In the genomic region with DNA sequence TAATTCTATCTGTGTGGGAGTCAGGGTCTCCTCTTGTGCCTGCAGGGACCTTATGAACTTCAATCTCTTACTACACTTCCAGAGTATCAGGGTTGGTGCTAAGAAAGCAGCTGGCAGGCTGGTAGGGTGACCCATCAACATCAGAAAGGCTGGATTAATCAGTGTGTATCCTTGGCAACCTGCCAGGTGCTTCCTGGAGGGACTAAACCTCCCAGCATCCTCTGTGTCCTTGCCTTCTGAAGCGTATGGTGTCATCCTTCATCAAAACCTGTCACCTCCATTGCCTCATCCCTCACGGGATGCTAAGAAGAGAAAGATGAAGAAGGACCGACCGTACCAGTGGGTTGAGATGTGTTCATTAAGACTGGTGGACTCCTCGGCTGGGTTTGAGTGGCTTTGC, we compare ENCODE assay signal across 9 mouse cellular contexts. TPM values are rescaled to one million over a fixed set of nuclear protein-coding genes. Genes with fewer than 3 reads are reported as not detected.
DNase-seq lines count a peak whose midpoint lies in the region; ATAC-seq and TF ChIP-seq lines count a peak whose summit lies in the region.
"Had no signal": no experiment of that assay in that cellular context is flagged by ENCODE, and none has a peak within 500 bp of the region (broad histone marks: within the 10 kb centered on the region; RNA-seq: fewer than 3 reads in every experiment).

No protein-coding gene starts in this region.

- TF ChIP-seq CTCF in lung, adult 2 months (IDR thresholded peaks at IDR 0.05; ENCODE audit: insufficient read depth, low read length): no peak

- peak overlapping the region; percentile 27; the same call in 1 of the 2 replicates for H3K27ac ChIP-seq in kidney, embryonic 16.5 days (ENCODE audit: low read length)
- no peak overlapping the region for H3K27ac ChIP-seq in stomach, embryonic 14.5 days (ENCODE audit: low read length)

- H3K36me3 ChIP-seq in kidney, embryonic 16.5 days (ENCODE audit: insufficient read depth, low read length): no peaks in the 10 kb centered on the region
- 0 out of 2 replicates have a peak, but pooled peaks cover 2% of the 10 kb centered on the region for H3K36me3 ChIP-seq in stomach, embryonic 14.5 days (ENCODE audit: control insufficient read depth, insufficient read depth, low read length)

- WGBS in lung, adult 2 months: 72% methylated on average over 5 of the region's 5 CpGs
- 56% methylated on average over 5 of the region's 5 CpGs for WGBS in kidney, embryonic 16.5 days
- 57% methylated on average over 5 of the region's 5 CpGs for WGBS in stomach, embryonic 14.5 days

- no peak overlapping the region for H3K4me2 ChIP-seq in kidney, embryonic 16.5 days (replicated peaks; ENCODE audit: low read depth, low read length)
- no peak overlapping the region for H3K4me2 ChIP-seq in stomach, embryonic 14.5 days (replicated peaks; ENCODE audit: low read depth, low read length)

- H3K4me3 ChIP-seq in lung, adult 2 months (replicated peaks; ENCODE audit: extremely low read depth, low read depth, low read length): no peak overlapping the region
- no peak overlapping the region for H3K4me3 ChIP-seq in kidney, embryonic 16.5 days (ENCODE audit: low read length)
- no peak overlapping the region for H3K4me3 ChIP-seq in stomach, embryonic 14.5 days (ENCODE audit: low read depth, low read length)

- no peaks in the 10 kb centered on the region for H3K4me1 ChIP-seq in lung, adult 2 months (ENCODE audit: control insufficient read depth, insufficient read depth, low read length)
- peaks cover 15% of the 10 kb centered on the region for H3K4me1 ChIP-seq in kidney, embryonic 16.5 days (ENCODE audit: insufficient read depth, low read length)
- peaks cover 14% of the 10 kb centered on the region for H3K4me1 ChIP-seq in stomach, embryonic 14.5 days (ENCODE audit: control insufficient read depth, insufficient read depth, low read length)

- ATAC-seq in kidney, embryonic 16.5 days (ENCODE audit: low FRiP score, low TSS enrichment): peak; percentile 64; the same call in 1 of the 2 replicates
- 0 out of 2 replicates have a peak, but pooled peaks have one; percentile 18 for ATAC-seq in stomach, embryonic 14.5 days (ENCODE audit: insufficient number of reproducible peaks, insufficient read depth, low FRiP score, low read depth)

- TF ChIP-seq POLR2A in lung, adult 2 months (IDR thresholded peaks at IDR 0.05; ENCODE audit: borderline replicate concordance, extremely low read depth, low read depth, low read length): no peak

- H3K27me3 ChIP-seq in kidney, embryonic 16.5 days (ENCODE audit: insufficient read depth, low read length): no peaks in the 10 kb centered on the region
- H3K27me3 ChIP-seq in stomach, embryonic 14.5 days (ENCODE audit: control insufficient read depth, insufficient read depth, low read length): no peaks in the 10 kb centered on the region

- H3K9ac ChIP-seq in kidney, embryonic 16.5 days (replicated peaks; ENCODE audit: low read length): no peak overlapping the region
- H3K9ac ChIP-seq in stomach, embryonic 14.5 days (replicated peaks; ENCODE audit: low read depth, low read length): no peak overlapping the region

- DNase-seq in lung, postnatal 10 days: peak; percentile 37
- no peak for DNase-seq in lung, adult 2 months
- DNase-seq in cerebellum, postnatal 36 days: peak; percentile 49 to 55
- DNase-seq in embryo, embryonic 10.5 days (ENCODE audit: low spot score): no peak
- DNase-seq in thymus, adult 18-20 months: no peak
- no peak for DNase-seq in gastrocnemius, adult 8-10 months (ENCODE audit: low spot score in 2 of 2)

- H3K9me3 ChIP-seq in kidney, embryonic 16.5 days (ENCODE audit: low read length): no peaks in the 10 kb centered on the region
- no peaks in the 10 kb centered on the region for H3K9me3 ChIP-seq in stomach, embryonic 14.5 days (ENCODE audit: control insufficient read depth, low read depth, low read length)

RNA-seq across cellular contexts. Expression of a gene that starts 8.0 kb away (rescaled TPM):
- 11.8 and 16.5 TPM in 2 replicates for polyA plus RNA-seq in lung, adult 2 months (2012; rRNA removed)
- 28.0 and 31.3 TPM in 2 replicates for polyA plus RNA-seq in kidney, embryonic 16.5 days (2015; fragmentation: Nextera tagmentation; extraction: Ambion mirVana)
- 40.9 and 42.9 TPM in 2 replicates for polyA plus RNA-seq in stomach, embryonic 14.5 days (2014; fragmentation: Nextera tagmentation; extraction: Ambion mirVana)
- 1 to 10 TPM; 1.5 to 4.0 (median 2.5) TPM for total RNA-seq in gastrocnemius, adult 8-10 months (2022)

RNA-seq across cellular contexts. Expression of a gene that starts 23.4 kb away (rescaled TPM):
- polyA plus RNA-seq in lung, adult 2 months (2012; rRNA removed): not detected in 2 replicates
- not detected in 2 replicates for polyA plus RNA-seq in kidney, embryonic 16.5 days (2015; fragmentation: Nextera tagmentation; extraction: Ambion mirVana)
- not detected in 2 replicates for polyA plus RNA-seq in stomach, embryonic 14.5 days (2014; fragmentation: Nextera tagmentation; extraction: Ambion mirVana)
- not detected for total RNA-seq in gastrocnemius, adult 8-10 months (2022)
- polyA plus RNA-seq: heart, postnatal 0 days had no signal

Comparison
In these comparisons a context has a peak if more than half of its experiments do, and no peak if none do; other contexts are left out.
1. DNase-seq: peak in lung, postnatal 10 days (single experiment) and cerebellum, postnatal 36 days (2 of 2); none in lung, adult 2 months (single experiment), embryo, embryonic 10.5 days (single experiment), thymus, adult 18-20 months (0 of 2) and gastrocnemius, adult 8-10 months (0 of 2).